Mouse (Mus musculus) hindbrain, embryonic 14.5 days (tissue): Measurements from ENCODE around the gene Atp13a2. TPM values are rescaled to one million over a fixed set of nuclear protein-coding genes. Genes with fewer than 3 reads are reported as not detected.

ENCODE experiments used
- ATAC-seq: fragments of 200-750 bp; cut with Nextera tagmentation; 2 replicates; pipeline ENCODE4 v1.8.0; 2017; ENCODE audit warnings: moderate number of reproducible peaks, mild to moderate bottlenecking, moderate TSS enrichment, moderate library complexity; ENCODE audit not compliant: low FRiP score
- DNase-seq: peaks from one replicate; pipeline ENCODE4 v3.0.0-alpha.2; 2015; ENCODE audit warnings: low spot score
- H3K27ac ChIP-seq: fragments of 300-500 bp; sonication (generic); 2 replicates; pipeline ENCODE4 v1.5.1; 2014; ENCODE audit warnings: mild to moderate bottlenecking, moderate library complexity
- H3K27me3 ChIP-seq: fragments of 300-500 bp; sonication (generic); 2 replicates; pipeline ENCODE4 v1.6.1; 2014; ENCODE audit warnings: mild to moderate bottlenecking, low read length, mixed read lengths; ENCODE audit not compliant: control insufficient read depth, insufficient read depth
- H3K36me3 ChIP-seq: fragments of 300-500 bp; sonication (generic); replicated peaks from 2 replicates; pipeline ENCODE4 v1.6.1; 2014; ENCODE audit not compliant: control insufficient read depth, insufficient read depth
- H3K4me1 ChIP-seq: fragments of 300-500 bp; sonication (generic); replicated peaks from 2 replicates; pipeline ENCODE4 v1.6.1; 2014; ENCODE audit warnings: antibody characterized with exemption, low read length, mixed read lengths; ENCODE audit not compliant: control insufficient read depth, insufficient read depth
- H3K4me2 ChIP-seq: fragments of 300-500 bp; sonication (generic); replicated peaks from 2 replicates; pipeline ENCODE4 v1.6.1; 2014; ENCODE audit warnings: mild to moderate bottlenecking, moderate library complexity
- H3K4me3 ChIP-seq: fragments of 300-500 bp; sonication (generic); replicated peaks from 2 replicates; pipeline ENCODE4 v1.5.1; 2014; ENCODE audit warnings: mild to moderate bottlenecking, low read length
- H3K9ac ChIP-seq: fragments of 300-500 bp; sonication (generic); 2 replicates; pipeline ENCODE4 v1.6.1; 2014
- H3K9me3 ChIP-seq: fragments of 300-500 bp; sonication (generic); 2 replicates; pipeline ENCODE4 v1.6.1; 2016; ENCODE audit warnings: low read length; ENCODE audit not compliant: control insufficient read depth
- WGBS: fragments of 180-500 bp; shearing (Covaris S2); extraction: QIAGEN DNeasy Blood & Tissue Kit; methylation state at CpG from one replicate; pipeline ENCODE4 v1.1.7; 2014; 5-methylcytosine and 5-hydroxymethylcytosine counted together
- polyA plus RNA-seq: library from polyadenylated mRNA; unstranded; fragments of >200 nt; fragmentation: Nextera tagmentation; extraction: Ambion mirVana; gene quantifications from 2 replicates; pipeline ENCODE4 v1.2.1, GENCODE M21; 2014

Gene Atp13a2
- 176 and 178 TPM in 2 replicates for polyA plus RNA-seq

DNA sequence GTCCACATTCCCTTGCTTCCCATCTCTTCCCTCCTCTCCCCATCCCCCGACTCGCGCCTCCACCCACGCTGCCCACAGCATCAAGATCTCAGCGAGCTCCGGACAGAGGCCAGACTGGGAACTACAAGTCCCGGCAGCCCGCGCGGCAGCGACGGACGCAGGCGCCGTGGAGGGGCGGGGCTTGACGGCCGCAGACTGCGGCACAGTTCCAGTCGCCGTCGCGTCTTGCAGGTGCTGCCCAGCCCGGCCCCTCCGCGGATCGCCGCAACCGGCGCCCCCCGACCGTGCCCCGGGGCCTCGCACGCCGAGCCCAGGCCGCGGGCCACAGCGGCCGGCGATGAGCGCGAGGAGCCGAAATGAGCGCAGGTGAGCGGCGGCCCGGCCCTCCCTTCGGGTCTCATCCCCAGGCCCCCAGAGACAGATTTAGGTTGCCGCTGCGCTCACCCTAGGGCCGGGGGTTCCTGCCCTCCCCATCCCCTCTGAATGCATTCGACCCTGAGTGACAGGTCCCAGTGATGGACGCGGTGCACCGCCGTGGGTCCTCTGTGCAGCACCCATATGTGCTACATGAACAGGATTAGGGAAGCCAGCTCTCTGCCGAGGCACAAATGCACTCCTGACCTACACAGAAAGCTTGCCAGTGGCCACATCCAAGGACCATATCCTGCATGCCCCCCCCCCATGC lies at the start of gene Atp13a2:
Gene Atp13a2 (plus strand): TSS at position 163 of the 685 bp plus-strand sequence.
- Histone ChIP-seq H3K4me2 (peak within 1 kb of the TSS; percentile 75), H3K27ac (peak within 1 kb of the TSS; percentile 88), H3K9ac (peak within 1 kb of the TSS; percentile 91), H3K27me3 (no peaks in the 10 kb centered on the region), H3K4me1 (peaks cover 32% of the 10 kb centered on the region), H3K36me3 (peaks cover 3% of the 10 kb centered on the region; the same call in 1 of the 2 replicates), H3K4me3 (peak within 1 kb of the TSS; percentile 86), H3K9me3 (no peaks in the 10 kb centered on the region)
- DNase-seq (peak; percentile 94), ATAC-seq (peak; percentile 90)
- under 1% methylated on average over 56 of the region's 58 CpGs for WGBS

DNA sequence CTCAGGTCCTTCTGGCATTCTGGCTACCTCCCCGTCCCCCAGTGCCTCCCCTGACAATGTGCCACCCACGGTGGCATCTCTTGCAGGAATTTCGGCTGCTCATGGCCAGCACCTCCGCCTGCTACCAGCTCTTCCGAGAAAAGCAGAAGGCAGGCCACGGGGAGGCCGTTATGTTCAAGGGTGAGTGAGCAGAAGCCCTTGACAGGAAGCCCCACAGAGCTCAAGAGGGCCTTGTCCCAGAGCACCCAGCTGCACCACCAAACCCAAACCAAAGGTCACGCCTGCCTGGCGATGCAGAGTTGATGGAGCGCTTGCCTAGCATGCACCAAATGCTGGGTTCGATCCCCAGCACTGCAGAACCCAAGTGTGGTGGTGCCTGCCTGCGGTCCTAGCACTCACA lies 42.3 kb upstream of the Atp13a2 start:
- Histone ChIP-seq H3K4me3 (no peak overlapping the region), H3K27ac (no peak overlapping the region), H3K9ac (no peak overlapping the region), H3K4me1 (no peaks in the 10 kb centered on the region), H3K36me3 (no peaks in the 10 kb centered on the region), H3K4me2 (no peak overlapping the region), H3K27me3 (no peaks in the 10 kb centered on the region), H3K9me3 (no peaks in the 10 kb centered on the region)
- ATAC-seq (no peak), DNase-seq (no peak)
- WGBS = 88% methylated on average over 12 of the region's 12 CpGs

DNA sequence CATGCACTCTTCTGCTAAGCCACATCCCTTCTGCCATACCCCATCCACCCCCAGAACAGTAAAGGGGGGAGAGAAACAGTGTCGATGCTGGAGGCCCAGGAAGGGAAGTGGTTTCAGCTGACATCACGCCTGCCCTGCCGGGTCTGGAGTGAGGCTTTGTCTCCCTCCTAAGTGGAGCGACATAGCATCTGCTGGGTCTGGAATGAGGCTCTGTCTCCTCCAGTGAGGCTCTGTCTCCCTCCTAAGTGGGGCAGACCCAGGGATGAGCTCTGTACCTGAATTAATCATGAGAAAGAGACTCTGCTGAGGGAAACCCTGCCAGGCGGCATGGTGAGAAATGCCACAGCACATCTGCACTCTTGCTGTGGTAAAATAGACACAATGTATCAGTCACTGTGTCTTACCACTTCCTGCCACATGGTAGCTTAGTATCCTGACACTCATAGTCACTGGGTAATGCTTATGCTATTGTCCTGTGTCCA lies 41.7 kb upstream of the Atp13a2 start:
- H3K36me3 ChIP-seq = no peaks in the 10 kb centered on the region
- no peak for DNase-seq
- no peaks in the 10 kb centered on the region for H3K27me3 ChIP-seq
- H3K9ac ChIP-seq = no peak overlapping the region
- no peaks in the 10 kb centered on the region for H3K4me1 ChIP-seq
- no peak overlapping the region for H3K4me3 ChIP-seq
- 84% methylated on average over 5 of the region's 5 CpGs for WGBS
- H3K27ac ChIP-seq = no peak overlapping the region
- H3K9me3 ChIP-seq = no peaks in the 10 kb centered on the region
- no peak for ATAC-seq
- no peak overlapping the region for H3K4me2 ChIP-seq

DNA sequence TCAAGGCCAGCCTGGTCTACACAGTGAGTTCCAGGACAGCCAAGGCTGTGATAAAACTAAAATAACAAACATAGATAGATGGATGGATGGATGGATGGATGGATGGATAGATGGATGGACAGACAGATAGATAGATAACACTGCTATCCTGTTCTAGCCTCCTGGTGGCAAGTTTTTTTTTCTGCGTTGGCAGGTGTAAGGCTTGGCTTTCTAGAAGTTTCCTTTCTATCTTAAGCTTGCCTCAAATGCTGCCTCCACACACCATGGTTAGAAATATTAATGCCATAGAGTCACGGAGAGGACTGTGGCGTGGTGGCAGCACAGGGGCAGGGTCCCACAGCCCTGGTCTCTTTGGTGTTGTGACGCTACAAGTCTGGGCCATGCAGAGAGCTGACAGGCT lies 41.1 kb upstream of the Atp13a2 start:
- ATAC-seq (no peak), DNase-seq (no peak)
- no peaks in the 10 kb centered on the region for H3K9me3 ChIP-seq
- H3K27ac ChIP-seq = no peak overlapping the region
- no peaks in the 10 kb centered on the region for H3K4me1 ChIP-seq
- H3K36me3 ChIP-seq = no peaks in the 10 kb centered on the region
- H3K4me3 ChIP-seq = no peak overlapping the region
- H3K27me3 ChIP-seq = no peaks in the 10 kb centered on the region
- no peak overlapping the region for H3K4me2 ChIP-seq
- 95% methylated on average over 4 of the region's 4 CpGs for WGBS
- no peak overlapping the region for H3K9ac ChIP-seq

DNA sequence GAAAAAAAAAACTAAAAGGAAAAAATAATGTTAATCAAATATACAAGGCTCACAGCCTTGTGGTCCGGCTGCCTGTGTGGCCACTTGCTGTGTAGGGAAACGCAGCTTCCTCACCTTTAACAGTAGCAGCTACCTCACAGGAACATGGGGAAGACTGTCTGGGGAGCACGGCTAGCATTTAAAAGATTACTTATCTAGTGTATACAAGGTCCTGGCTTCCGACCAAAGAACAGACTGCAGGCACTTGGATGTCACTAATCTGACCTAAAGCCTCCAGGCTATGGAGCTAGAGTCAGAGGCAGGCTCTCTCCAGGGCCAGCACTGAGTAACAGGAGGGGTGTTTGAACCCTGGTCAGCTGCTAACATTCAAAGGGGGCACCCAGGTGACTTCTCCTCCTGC lies 40.6 kb upstream of the Atp13a2 start:
- Histone ChIP-seq H3K4me1 (no peaks in the 10 kb centered on the region), H3K9me3 (no peaks in the 10 kb centered on the region), H3K9ac (no peak overlapping the region), H3K27me3 (no peaks in the 10 kb centered on the region), H3K27ac (no peak overlapping the region), H3K4me3 (no peak overlapping the region), H3K36me3 (no peaks in the 10 kb centered on the region), H3K4me2 (no peak overlapping the region)
- DNase-seq = no peak
- 81% methylated on average over 4 of the region's 4 CpGs for WGBS
- no peak for ATAC-seq

DNA sequence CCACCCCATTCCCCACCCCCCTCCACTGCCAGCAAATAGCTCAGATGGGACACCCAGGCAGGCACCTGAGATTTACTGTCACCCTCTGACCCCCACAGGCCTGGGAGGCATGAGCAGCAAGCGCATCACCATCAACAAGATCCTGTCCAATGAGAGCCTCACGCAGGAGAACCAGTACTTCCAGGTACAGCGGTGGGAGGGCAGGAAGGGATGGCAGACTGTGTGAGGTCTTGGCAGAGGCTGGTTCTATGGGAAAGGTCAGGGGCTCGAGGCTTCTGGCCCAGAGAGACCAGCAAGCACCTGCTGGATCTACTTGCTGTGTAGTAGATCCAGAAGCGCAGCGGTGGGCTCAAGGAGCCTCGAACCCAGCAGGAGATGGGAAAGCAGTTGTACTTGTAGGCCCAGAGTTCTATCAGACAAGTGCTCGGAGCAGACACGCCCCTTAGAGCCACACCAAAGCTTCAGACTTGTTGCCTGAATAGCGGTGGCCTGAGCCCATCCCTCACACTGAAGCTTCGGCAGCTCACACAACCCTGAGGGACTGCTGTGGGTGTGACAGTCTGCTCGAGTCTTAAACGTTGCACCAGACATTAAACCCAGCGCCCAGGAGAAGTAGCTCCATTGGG lies 40.0 kb upstream of the Atp13a2 start:
- no peak overlapping the region for H3K4me3 ChIP-seq
- no peak overlapping the region for H3K4me2 ChIP-seq
- H3K27ac ChIP-seq = no peak overlapping the region
- DNase-seq (no peak), ATAC-seq (no peak)
- no peak overlapping the region for H3K9ac ChIP-seq
- no peaks in the 10 kb centered on the region for H3K4me1 ChIP-seq
- H3K9me3 ChIP-seq = no peaks in the 10 kb centered on the region
- no peaks in the 10 kb centered on the region for H3K27me3 ChIP-seq
- H3K36me3 ChIP-seq = no peaks in the 10 kb centered on the region
- WGBS = 84% methylated on average over 14 of the region's 14 CpGs

DNA sequence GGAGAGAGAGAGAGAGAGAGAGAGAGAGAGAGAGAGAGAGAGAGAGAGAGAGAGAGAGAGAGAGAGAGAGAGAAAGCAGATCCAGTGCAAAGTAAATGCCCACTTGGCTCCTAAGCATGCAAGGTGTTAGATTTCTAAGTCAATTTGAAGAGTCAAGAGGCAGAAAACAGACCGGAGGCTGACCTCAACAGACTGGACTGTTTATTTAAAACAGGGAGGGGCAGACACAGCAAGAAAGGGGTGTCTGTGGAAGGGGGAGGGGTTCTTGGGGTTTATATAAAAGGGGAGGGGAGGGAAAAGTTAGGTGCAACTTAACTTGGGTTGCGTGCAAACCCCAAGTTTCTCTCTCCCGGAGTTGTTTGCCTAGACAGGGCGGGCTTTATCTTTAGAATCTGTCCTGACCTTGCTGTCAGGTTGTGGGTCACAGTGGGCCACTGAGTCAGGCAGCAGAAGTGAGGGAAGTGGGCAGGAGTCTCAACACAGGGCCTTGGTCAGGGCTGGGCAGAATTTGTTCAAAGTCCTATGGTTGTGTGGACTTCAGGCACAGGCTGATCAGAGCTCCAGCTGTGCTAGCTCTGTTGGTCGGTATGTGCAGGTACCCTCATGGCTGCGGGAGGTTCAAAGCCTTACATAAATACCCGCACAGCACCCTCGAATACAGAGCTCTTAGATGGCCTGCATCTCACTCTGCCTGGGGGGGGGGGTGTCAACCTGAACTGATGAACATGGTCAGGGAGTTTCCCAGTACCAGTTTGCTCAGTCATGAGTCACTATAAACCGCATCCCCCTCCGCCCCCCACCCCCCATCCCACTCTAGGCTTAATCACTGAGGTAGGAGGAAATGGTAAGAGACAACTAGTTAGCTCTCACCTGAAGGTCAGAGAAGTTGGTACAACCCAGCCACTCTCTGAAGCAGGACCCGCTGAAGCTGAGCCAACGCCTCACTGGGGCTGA lies 38.9 kb upstream of the Atp13a2 start:
- DNase-seq (no peak), ATAC-seq (no peak)
- WGBS = 87% methylated on average over 12 of the region's 12 CpGs
- no peaks in the 10 kb centered on the region for H3K4me1 ChIP-seq
- no peak overlapping the region for H3K4me3 ChIP-seq
- H3K27ac ChIP-seq = no peak overlapping the region
- no peak overlapping the region for H3K4me2 ChIP-seq
- H3K9me3 ChIP-seq = no peaks in the 10 kb centered on the region
- no peak overlapping the region for H3K9ac ChIP-seq
- H3K36me3 ChIP-seq = no peaks in the 10 kb centered on the region
- H3K27me3 ChIP-seq = no peaks in the 10 kb centered on the region

DNA sequence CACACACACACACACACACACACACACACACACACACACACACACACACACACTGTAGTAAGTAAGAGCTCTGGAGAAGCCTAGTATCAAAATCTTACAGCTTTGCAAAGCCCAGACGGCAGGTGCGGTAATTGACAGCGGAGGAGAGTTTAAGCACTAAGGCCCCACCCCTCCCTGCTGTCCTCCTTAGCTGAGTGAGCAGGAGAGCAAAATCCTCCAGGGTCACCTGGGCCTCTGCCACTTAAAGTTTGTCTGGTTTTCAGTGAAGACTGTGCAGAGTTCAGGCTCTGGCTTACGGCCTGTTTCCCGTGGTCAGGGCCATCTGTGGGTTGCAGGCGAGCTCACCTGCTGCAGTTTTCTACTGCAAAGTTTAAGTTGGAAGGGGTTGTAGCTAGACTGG lies 38.2 kb upstream of the Atp13a2 start:
- no peak for ATAC-seq
- H3K4me1 ChIP-seq = no peaks in the 10 kb centered on the region
- H3K27me3 ChIP-seq = no peaks in the 10 kb centered on the region
- H3K4me2 ChIP-seq = no peak overlapping the region
- H3K4me3 ChIP-seq = no peak overlapping the region
- 91% methylated on average over 6 of the region's 6 CpGs for WGBS
- no peak overlapping the region for H3K27ac ChIP-seq
- H3K9me3 ChIP-seq = no peaks in the 10 kb centered on the region
- DNase-seq = no peak
- H3K9ac ChIP-seq = no peak overlapping the region
- no peaks in the 10 kb centered on the region for H3K36me3 ChIP-seq

DNA sequence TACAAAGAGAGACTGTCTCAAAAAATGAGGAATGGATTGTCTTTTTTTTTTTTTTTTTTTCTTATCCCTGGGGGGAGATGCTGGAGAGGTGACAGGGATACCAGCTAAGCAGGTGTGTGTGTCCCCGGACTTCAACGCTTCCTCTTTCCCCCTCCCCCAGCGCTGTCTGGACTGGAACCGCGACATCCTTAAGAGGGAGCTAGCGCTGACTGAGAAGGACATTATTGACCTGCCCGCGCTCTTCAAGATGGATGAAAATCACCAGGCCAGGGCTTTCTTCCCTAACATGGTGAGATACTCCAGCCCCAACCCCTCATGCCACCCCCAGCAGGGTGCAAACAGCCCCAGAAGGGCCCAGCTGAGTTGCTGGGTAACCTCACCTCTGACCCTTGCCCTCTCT lies 37.6 kb upstream of the Atp13a2 start:
- ATAC-seq = no peak
- WGBS = 74% methylated on average over 8 of the region's 8 CpGs
- no peak for DNase-seq

More for the DNA sequence above, 37.6 kb upstream of the Atp13a2 start:
- no peaks in the 10 kb centered on the region for H3K4me1 ChIP-seq
- H3K4me2 ChIP-seq = no peak overlapping the region
- no peaks in the 10 kb centered on the region for H3K36me3 ChIP-seq
- no peak overlapping the region for H3K4me3 ChIP-seq
- no peak overlapping the region for H3K27ac ChIP-seq
- no peak overlapping the region for H3K9ac ChIP-seq
- no peaks in the 10 kb centered on the region for H3K9me3 ChIP-seq
- no peaks in the 10 kb centered on the region for H3K27me3 ChIP-seq
